Mouse (Mus musculus) left cerebral cortex, adult 11 months (tissue): ENCODE data around the gene Dis3.

Experiments
- DNase-seq: peaks from one replicate; pipeline ENCODE4 v3.0.0; 2022; ENCODE audit warnings: low spot score

Gene Dis3

DNA sequence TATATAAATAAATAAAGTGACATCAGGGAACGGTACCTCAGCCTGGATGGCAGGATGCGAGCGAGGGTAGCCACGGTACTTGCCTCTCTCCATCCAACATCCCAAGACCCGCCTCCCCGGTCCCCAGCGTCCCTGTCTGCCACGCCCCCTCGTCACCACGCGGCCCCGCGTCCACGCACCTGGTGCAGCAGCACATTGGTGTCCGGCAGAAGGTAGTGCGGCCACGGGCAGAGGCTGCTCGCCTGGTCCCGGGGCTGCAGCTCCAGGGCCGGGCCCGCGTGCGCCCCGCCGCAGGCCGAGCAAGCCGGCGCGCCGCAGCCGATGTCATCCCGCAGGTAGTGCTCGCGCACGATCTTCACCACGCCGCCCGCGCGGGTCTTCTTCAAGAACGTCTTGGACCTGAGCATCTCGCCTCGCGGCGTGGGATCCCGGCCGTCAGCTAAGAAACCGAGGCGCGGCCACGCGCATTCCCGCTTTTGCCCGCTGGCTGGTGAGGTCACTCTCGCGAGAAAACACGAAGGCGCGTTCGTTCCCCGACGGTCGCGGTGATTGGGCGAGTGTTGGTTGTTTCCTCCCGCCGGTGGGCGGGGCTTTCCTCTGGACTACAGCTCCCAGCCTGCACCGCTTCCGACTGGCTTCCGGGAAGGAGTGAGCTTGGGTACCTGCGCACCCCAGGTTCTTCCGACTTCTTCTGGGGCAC is at the start of gene Dis3, which contains the start of gene Pibf1:
Gene Dis3, minus strand, starts transcription at position 504 of the 700 bp plus-strand sequence.
Gene Pibf1, plus strand, starts transcription at position 158 of the 700 bp plus-strand sequence.
- DNase-seq: peak; percentile 99

DNA sequence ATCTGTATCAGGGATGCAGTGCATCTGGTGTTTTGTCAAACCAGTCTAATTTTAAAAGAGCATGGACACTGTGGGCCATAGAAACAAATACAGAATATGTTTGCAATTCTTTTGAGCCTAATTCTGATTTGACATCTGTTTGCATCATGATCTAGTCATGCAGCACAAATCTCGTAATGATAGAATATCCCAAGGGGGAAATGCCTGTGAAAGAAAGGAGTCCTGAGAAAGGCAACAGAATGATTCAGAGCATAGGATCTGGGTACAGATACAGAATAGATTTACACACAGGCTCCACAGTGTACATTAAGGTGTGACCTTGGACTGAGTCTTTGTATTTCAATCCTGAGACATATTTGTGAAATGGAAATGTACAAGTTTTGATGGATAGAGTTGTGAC is 47.3 kb upstream of the Dis3 start:
- DNase-seq: no peak

DNA sequence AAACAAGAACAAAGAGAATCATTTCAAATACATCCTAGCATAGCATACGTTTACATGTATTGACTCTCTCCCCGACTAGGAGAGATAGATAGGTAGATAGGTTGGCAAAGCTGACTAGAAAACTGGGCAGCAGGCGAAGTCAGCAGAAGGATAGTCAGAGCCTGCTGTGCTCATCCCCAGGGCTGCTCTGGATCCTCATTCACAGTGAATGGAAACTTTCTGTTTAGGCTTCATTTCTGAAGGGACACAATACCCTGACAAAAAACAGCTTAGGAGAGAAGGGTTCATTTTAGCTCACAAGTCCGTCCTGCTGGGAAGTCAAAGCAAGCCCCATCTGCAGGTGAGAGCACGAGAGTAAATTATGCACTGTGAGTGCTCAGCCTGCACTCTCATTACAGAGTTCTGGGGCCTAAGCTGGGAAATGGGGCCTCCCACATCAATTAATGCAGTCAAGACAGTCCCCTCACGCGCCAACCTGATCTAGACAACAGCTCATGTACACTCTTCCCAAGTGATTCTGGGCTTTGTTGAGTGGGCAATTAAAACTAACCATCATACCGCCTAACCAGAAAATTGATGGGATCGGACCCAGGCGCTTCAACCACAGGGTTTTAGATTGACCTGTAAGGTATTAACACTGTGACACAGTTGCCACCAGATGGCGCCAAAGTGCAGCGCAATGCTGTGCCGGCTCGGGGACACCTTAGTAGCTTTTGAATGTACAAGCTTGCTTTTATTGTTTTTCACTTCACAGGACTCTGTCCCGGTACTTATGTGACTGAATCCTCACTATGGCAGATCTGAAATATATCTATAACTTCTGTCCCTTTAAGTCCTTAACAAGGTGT is 42.4 kb upstream of the Dis3 start:
- peak; percentile 34 for DNase-seq

DNA sequence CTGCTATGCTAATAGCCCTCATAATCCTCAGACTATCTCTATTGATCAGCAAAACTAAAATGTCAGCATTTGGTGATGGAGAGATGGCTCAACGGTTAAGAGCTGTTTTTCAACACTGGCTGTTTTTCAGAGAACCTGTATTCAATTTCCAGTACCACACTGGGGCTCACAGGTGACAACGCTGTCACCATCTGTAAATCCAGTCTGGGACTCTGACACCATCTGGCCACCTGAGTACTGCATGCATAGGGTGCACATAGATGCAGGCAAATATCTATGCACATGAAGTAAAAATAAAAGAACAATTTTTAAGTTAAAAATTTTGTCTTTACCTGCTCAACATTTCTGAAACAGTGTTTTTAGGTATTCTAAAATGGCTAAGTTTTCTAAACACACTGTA is 40.5 kb upstream of the Dis3 start:
- no peak for DNase-seq

DNA sequence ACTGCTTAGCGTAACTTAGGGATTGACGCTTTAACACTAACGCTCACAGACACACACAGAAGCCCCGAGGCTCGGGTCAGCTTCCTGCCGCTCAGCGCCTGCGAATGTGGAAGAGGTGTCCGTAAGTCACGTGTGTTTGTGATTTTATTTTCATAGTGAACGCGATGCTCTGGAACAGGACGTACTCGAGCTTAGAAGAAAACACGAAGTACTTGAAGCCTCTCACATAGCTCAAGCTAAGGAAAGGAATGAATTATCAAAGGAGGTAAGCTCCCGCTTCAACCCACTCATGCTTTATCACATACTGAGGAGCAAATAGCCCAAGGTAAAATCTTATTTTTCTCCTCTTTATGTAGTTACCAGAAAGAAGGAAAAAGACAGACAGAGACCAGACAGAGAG is 36.7 kb upstream of the Dis3 start:
- DNase-seq: no peak

DNA sequence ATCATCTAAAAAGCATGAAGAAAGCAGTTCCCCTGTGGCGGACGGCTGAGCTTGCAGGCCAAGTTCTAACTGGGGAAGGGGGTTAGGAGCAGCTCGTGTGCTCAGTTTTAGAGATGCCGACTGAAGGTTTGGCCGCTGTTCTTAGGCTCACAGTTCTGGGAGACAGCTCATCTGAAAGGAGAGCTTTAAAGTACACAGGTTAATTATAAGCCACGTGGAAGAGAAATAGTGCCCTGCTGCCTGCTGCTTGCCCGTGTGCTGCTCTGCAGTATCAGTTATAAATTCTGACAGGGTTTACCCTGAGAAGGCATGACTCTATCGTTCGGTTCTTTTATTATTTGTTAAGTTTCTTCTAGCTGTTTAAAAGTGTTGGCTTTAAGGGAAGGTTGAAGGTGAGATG is 36.2 kb upstream of the Dis3 start:
- no peak for DNase-seq

DNA sequence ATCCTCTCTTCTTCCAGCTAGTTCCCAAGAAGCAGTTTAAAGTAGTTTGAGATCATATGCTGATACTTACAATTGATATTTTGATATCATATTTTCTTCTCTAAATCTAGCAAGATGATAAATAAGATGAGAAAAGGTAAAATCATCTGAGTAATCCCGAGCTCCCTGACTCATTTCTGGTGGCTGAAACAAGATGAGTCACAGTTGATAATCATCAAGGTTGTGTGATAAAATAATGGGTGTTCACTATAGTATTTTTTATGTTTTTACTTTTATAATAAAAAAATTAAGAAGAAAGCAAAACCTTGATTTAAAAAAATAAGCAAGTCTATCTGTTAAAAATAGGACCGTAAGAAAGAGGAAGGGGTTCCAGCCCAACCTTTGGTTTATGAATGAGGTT is 34.5 kb upstream of the Dis3 start:
- no peak for DNase-seq

DNA sequence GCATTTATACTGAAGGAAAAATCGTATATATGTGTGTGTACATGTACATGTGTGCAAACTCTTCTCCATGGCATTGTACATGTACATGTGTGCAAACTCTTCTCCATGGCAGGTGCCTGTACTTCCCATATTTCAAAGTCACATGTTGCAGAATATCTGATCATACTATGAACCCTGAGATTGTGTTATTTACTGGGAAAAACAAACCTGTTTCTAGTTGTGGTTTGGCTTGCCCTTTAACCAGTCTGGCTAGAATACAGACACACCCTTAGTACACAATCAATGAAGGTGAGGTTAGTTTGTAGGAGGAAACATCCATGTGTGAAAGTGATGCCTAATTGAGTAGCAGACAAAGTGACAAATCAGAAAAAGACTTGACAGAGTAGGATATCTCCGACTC is 29.5 kb upstream of the Dis3 start:
- no peak for DNase-seq

DNA sequence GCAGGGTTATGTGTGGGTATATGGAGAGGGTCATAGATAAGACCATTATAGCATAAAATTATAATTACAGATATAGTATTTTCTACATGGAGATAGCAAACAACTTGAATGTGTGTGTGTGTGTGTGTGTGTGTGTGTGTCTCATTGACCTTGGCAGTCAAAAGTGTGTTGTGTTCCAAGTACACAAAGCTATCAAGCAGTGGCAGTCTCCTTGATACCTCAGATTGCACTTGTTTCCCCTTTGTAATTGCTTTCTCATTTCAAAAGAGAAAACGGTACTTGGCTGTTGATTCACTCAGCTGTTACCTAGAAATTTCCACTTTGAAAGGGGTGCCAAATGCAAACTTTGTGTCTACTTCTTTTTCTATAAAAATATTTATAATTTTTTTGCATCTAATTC is 27.9 kb upstream of the Dis3 start:
- DNase-seq: no peak

DNA sequence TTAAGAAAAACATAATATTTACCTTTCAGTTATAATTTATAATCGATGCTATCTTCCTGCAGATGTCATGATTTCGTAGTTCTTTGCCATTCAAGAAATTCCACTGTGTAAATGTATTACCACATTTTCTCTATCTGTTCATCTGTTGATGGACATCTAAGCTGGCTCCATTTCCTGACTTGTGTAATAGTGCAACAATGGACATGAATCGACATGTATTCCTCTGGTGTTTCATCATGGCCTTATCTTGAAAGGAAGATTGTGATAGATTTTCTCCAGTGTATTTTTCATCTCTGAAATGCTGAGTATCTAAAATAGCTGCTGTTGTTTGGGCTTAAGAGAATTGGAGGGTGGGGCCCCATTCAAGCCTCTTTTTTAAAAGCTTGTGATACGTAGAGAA is 27.1 kb upstream of the Dis3 start:
- DNase-seq: no peak

DNA sequence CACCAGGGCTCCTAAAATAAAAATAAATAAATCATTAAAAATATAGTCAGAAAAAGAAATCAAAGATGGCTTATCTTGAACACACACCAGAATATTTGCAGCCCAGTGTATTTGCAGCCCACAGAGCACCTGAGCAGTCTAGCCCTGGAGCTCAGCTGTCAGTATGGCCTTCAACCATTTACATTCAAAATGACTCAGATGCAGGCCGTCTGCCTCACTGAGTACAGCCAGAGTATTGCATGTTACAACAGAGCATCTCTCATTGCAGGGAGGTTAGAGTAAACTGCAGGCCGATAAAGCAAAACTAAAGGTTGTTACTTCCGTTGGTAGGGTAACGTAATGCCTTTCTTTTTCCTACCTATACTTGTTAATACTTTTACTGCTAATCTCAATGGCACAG is 24.5 kb upstream of the Dis3 start:
- DNase-seq: no peak

DNA sequence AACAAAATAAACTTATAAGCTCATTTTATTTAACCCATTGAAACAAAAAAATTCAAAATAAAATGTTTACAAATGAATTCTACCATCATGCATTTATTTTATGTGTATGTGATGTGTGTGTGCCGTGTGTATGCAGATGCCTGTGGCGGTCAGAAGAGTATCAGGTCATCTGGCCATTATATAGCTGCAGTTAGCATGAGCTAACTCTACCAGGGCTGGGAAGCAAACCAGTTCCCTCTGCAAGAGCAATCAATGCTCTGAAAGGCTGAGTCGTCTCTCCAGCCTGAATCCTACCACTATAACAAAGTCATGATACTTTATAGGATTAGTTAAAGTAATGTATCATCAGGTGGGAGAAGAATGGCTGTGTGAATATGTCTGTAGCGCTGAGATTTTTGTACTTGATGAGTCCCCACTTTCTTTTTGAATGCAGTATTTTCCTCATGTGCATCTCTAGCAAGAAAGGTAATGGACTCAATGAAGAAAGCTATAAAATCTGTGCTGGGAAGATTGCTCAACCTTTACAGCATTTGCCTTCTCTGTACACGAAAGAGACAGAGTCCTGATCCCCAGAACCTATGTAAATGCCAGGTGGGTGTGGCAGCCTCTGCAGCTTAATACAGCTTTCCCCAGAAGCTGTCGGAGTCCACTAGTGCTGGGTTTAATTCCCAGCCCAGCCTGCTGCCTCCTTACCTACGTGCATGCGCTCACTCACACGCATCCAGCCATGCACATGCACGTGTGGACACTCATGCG is 22.2 kb upstream of the Dis3 start:
- DNase-seq: no peak

DNA sequence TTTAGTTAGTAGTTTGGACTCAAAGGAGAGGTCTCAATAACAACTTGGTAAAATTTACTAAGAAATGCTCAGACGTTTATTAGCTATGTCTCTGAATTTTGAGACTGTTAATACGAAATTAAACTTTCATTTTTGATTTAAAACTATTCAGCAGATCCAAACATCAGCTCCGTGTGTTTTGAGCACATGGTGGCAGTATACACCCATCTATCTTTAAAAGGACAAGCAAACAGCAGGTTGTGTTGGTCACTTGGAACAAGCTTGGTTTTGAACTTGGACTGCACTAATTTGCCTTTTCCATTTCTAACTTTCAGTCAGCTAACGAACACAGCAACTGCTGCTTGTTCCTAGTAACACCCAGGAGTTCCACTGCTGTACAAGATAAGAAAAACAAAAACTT is 18.0 kb upstream of the Dis3 start:
- no peak for DNase-seq

DNA sequence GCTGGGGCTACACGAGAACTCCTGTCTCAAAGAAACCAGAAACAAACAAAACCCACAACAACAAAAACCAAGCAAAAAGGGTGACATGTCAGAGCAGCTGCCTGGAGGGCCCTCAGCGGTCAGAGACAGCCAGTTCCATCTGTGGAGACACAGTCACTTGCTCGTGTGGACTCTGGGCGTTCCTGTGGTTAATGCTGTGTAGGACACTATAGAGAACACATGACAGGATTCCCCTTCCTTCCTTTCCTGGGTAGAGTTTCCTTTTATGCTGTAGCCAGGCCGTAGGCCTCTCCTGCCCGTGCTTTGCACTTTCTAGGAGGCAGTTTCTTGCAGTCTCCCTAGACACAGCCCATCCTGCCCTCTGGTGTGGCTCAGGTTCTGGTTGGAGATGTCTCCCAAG is 9.2 kb upstream of the Dis3 start:
- DNase-seq: no peak

DNA sequence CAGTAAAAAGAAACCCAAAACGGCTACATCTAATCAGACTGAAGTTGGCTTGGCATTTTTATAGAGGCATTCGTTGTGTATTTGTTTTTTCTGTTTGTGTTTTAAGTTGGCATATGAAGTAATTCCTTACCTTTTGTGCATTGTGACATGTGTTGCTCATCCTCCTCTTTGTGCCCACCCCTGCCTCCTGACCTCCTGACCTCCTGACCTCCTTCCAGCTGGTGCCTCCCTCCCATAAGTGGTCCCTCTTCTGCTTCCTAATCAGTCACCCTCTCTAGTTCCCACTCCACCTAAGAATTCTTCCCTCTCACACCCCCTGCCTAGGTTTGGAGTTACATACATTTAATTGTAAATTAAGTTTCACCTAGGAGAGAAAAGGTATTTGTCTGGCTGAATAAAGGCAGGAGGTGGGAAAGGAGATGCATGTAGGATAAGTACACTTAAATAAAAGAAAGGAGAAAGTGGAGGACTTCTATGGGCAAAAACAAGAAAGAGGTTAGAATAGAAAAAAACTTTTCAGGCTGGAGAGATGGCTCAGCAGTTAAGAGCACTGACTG is 8.1 kb upstream of the Dis3 start:
- DNase-seq: no peak

DNA sequence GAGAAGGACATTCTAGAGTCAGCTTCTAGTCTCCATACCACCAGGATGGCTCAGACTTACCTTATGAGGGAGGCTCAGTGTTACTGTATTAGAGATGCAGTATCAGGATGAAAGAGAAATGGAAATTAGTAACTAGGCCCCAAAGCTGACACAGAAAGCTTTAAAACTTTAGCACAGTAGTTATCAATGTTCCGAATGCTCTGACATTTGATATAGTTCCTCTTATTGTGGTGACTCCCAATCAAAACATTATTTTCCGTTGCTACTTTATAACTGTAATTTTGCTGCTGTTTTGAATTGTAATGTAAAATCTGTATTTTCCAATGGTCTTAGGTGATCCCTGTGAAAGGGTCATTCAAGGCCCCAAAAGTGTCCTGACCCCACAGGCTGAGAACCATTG is 7.1 kb upstream of the Dis3 start:
- no peak for DNase-seq

DNA sequence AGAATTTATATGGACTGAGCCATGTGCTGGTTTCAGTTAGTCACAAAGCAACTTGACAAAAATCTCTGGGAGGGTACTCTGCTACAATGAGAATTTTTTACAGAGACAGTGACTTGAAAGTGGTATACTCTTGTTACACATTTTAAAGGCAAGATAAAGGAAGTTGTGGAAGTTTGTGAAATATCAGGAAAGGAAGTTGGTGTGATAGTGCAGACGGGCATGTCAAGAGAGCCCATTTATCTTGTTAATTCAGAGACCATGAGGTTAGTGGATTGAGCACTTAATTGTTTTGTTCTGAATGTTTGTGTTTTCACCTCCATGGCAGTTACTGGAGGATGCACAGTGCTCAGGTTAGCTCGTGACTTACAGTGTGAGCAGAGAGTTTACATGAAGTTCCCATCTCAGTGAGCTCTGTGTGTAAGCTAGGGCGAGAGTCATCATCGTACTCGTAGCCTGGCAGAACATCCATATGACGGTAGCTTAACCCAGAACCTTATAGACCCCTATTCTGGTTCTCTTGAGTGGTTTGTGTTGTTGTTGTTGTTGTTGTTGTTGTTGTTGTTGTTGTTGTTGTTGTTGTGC is 5.1 kb upstream of the Dis3 start:
- DNase-seq: no peak

DNA sequence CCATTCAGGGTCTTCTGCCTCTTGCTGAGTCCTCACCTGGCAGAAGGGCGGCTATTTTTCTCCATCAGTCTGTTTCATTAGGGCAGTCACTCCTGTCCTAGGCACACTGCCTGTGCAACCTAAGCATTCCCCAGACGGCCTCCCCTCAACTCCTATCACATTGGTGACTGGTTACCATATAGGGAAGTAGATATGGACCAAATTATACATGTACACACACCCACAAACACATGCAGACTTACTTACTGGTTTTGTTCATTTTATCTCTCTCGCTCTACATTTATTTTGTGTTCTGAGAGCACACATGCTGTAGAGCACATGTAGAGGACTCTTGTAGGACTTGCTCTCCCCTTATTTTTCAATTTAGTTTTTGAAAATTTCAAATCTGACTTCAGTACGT is 3.5 kb upstream of the Dis3 start:
- DNase-seq: no peak

DNA sequence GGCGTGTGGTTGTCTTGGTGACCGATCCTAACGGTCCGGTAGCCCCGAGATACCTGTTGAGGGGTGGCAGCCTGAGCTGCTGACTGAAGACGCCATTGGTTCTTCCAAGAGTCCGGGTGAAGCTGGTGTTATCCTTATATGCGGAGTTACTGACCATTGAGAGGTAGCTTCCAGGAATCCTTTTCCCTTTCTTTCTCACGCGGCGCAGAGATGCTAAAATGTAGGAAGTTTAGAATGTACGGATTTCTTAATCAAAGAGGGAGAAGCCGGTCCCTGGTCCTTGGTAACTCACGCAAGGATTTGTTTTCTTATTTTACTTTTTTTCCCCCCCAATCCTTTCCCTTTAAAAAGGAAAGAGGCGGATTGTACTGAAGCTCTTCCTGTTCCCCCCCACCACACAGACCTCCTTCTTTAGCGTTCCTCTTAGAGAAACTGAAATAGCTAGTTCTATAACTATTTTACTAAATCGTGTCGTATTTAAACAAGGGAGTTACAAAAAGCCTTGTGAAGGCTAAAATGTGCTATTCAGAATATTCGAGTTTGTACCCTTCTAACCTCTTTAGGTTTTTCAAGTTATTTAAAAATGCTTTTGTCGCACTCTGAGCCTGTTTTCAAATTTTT is 507 bp upstream of the Dis3 start:
- DNase-seq: no peak

DNA sequence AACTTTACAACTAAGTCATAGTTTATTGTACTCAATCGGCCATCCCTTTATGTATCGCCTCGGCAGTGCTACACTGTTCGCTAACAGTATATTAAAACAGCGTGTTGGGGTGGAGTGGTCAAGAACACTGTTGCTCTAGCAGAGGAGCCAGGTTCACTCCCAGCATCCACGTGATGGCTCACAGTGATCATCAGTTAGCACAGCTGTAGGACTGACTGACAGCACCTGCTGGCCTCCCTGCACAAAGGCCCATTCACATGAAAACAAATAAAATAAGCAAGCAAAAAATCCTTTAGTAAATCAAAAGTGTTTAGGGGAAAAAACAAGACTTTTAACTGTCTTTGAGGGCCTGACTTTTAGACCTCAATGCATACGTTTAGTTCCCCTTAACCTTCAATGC is 10.6 kb downstream of the Dis3 start:
- no peak for DNase-seq

DNA sequence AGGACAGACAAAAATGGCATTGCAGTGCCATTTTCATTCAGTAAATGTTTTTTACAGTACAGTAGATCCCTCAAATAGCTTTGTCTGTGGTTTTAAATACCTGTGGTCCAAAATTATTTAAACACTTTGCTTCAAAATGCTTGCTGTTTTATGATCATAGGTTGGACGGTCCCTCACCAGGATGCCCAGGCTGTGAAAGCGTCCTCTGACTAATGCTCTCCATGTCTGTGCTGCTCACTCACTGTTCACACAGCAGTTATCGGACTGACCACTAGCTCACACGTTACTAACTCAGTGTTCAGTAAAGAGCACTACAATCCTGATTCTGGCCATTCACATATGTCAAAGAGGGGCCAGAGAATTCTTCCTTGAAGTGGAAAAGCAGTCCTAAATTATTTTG is 28.4 kb downstream of the Dis3 start:
- DNase-seq: no peak

DNA sequence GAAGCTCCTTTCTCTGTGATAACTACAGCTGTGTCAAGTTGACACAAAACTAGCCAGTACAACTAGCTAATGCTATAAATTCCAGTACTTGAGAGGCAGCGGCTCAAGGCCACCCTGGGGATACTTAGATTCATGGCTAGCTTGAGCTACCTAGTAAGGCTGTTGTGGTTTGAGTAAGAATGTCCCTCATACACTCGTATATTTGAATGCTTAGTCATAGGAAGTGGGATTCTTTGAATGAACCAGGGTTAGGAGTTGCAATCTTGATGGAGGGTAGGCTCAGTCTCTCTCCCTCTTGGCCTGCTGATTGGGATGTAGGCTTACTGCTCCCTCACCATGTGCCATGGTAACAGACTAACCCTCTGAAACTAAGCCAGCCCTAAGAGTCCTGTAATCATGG is 36.5 kb downstream of the Dis3 start:
- no peak for DNase-seq
